Mouse (Mus musculus): ENCODE results near the gene Rnf220.

Rnf220 gene

GRCm38 (mm10) chr4:117438064-117438463 is 58.8 kb downstream of the Rnf220 start:
- DNase-seq (ENCODE audit: low read depth, low spot score) = no peak

- no peak for DNase-seq (ENCODE audit: low read depth, low spot score)
Observed at GRCm38 (mm10) chr4:117436995-117437660, 59.7 kb downstream of the Rnf220 start.

- DNase-seq (ENCODE audit: low read depth, low spot score) = no peak
Observed at GRCm38 (mm10) chr4:117434336-117434735, 62.5 kb downstream of the Rnf220 start.

GRCm38 (mm10) chr4:117429604-117430003 is 67.2 kb downstream of the Rnf220 start:
- DNase-seq (ENCODE audit: low read depth, low spot score) = no peak

- DNase-seq (ENCODE audit: low read depth, low spot score) = no peak
Observed at GRCm38 (mm10) chr4:117427540-117427939, 69.3 kb downstream of the Rnf220 start.

- no peak for DNase-seq (ENCODE audit: low read depth, low spot score)
Observed at GRCm38 (mm10) chr4:117421077-117421476, 75.8 kb downstream of the Rnf220 start.

GRCm38 (mm10) chr4:117416827-117417226 is 80.0 kb downstream of the Rnf220 start:
- no peak for DNase-seq (ENCODE audit: low read depth, low spot score)

- DNase-seq (ENCODE audit: low read depth, low spot score) = no peak
Observed at GRCm38 (mm10) chr4:117410049-117410410, 86.8 kb downstream of the Rnf220 start.

- DNase-seq (ENCODE audit: low read depth, low spot score) = no peak
Observed at GRCm38 (mm10) chr4:117409144-117410048, 87.5 kb downstream of the Rnf220 start.

- no peak for DNase-seq (ENCODE audit: low read depth, low spot score)
Observed at GRCm38 (mm10) chr4:117407945-117408344, 88.9 kb downstream of the Rnf220 start.

- no peak for DNase-seq (ENCODE audit: low read depth, low spot score)
Observed at GRCm38 (mm10) chr4:117405999-117406398, 90.9 kb downstream of the Rnf220 start.

GRCm38 (mm10) chr4:117405211-117405610 is 91.6 kb downstream of the Rnf220 start:
- DNase-seq (ENCODE audit: low read depth, low spot score) = no peak

- no peak for DNase-seq (ENCODE audit: low read depth, low spot score)
Observed at GRCm38 (mm10) chr4:117403411-117403810, 93.4 kb downstream of the Rnf220 start.

- no peak for DNase-seq (ENCODE audit: low read depth, low spot score)
Observed at GRCm38 (mm10) chr4:117397128-117397527, 99.7 kb downstream of the Rnf220 start.

GRCm38 (mm10) chr4:117393027-117393426 is 103.8 kb downstream of the Rnf220 start:
- DNase-seq (ENCODE audit: low read depth, low spot score) = no peak

- DNase-seq (ENCODE audit: low read depth, low spot score) = no peak
Observed at GRCm38 (mm10) chr4:117392391-117392790, 104.5 kb downstream of the Rnf220 start.

- no peak for DNase-seq (ENCODE audit: low read depth, low spot score)
Observed at GRCm38 (mm10) chr4:117391966-117392365, 104.9 kb downstream of the Rnf220 start.

- no peak for DNase-seq (ENCODE audit: low read depth, low spot score)
Observed at GRCm38 (mm10) chr4:117390850-117391795, 105.7 kb downstream of the Rnf220 start.

- DNase-seq (ENCODE audit: low read depth, low spot score) = no peak
Observed at GRCm38 (mm10) chr4:117389264-117390054, 107.4 kb downstream of the Rnf220 start.

- DNase-seq (ENCODE audit: low read depth, low spot score) = no peak
Observed at GRCm38 (mm10) chr4:117385247-117385646, 111.6 kb downstream of the Rnf220 start.

GRCm38 (mm10) chr4:117381846-117382245 is 115.0 kb downstream of the Rnf220 start:
- DNase-seq (ENCODE audit: low read depth, low spot score) = no peak

Measured in A20 (cell line).